Mouse (Mus musculus) thymus, postnatal 25 days (tissue): ENCODE results near the gene Wwc1.

Experiments
- DNase-seq: peaks from one replicate; pipeline ENCODE4 v3.0.0; 2022

Wwc1 gene

DNA sequence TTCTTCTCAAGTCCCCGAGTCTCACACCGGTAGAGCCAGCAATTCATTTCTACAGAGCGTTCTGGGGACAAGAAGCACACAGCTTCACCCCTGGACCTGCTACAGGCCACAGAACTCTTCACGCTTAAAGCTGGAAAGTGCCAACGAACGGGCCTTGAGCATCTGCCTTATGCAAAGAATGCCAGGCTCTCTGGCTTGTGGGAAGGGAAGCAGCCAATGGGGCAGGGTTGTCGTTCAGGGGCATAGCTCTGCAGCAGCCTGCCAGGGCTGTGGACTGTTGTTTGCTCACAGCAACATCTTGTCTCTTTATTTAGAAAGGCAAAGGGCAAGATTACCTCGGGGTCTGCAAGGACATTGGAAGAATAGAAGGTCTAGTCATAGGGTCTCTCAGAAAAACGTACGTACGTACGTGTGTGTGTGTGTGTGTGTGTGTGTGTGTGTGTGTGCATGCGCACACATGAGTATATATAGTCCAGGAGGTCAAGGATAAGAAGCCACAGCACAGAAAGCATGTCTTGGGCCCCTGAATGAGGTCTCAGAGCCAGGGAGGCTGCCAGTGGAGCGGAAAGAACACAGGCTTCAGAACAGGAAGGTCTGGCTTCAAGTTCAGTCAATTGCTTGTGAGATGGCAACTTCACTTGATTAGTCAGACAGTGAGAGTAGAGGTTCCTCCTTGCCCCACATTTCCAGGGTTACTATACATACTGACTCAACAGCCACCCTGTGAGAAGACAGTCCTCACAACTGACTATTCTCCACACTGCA lies 48.0 kb downstream of the Wwc1 start:
- DNase-seq: no peak

DNA sequence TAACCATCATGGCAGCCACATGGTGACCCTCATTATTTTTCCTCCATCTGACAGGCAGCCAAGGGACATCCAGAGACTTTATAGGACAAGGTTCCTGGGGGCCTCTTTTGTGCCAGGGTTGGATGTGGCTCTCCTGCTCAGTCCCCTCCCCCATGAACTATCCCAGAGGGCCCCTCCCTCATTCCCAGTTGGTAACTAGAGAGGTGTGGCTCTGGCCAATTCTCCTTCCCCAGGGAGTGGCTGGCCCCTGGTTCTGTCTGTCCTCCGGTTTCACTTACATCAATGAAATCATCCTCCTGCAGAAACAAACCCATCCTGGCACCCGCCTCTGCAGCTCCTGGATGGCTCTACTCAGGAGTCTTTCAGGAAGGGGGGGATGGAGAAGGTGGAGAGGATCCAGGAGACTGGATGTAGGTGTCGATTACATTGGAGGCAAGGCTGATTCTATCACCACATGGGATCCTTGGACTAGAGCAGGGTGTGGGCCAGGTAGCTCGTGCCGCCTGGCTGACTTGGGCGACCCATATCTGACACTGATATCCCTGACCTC lies 49.7 kb downstream of the Wwc1 start:
- DNase-seq: no peak

DNA sequence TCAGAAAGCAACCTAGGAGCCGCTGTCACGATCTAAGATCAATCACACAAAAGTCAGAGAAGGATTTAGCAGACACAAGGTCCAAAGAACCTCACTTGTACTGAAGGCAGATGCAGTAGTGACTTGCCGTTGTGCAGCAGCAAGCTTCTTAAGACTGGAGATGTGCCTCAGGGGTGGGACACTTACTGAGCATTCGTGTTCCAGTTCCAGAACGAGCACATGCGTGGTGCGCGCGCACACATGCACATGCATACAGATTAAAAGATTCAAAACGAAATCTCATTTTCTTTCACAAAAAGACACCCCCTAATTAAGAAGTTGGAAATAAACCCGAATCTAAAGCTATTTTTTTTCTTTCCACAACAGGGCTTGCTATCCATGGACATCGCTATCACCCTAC lies 51.9 kb downstream of the Wwc1 start:
- no peak for DNase-seq

DNA sequence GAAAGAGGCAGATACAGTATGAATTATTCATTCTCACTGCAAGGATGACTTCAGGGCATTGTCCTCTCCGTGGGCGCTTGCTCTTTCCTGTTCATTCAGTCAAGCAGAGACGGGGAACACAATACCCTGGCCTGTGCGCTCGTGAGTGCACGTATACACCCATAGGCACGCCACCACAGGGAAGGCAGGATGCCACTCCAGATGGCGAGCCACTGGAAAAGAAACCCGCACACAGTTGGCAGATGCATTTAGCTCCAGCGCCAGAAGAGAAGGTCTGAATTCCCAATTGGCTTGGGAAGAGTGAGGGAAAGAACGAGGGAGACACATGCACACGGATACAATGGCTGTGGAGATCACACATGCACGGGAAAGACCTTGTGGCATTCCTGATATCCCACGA lies 53.0 kb downstream of the Wwc1 start:
- no peak for DNase-seq

DNA sequence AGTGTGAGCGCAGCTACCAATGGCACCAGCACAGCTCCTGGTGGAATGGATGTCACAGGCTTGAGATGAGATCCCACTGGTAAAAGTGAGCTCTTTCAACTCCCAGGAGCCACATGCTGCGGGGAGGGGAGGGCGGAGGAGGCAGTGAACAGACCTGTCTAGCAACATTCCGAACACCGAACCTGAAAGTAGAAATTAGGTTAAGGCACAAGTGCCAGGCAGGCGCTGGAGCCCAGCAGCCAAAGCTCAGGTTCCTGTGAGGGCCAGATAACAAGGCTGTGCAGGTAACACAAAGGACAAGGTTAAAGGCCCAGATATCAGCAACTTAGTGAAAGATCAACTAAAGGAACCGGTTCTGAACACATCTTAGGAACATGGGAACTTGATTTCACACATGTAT lies 54.7 kb downstream of the Wwc1 start:
- no peak for DNase-seq

DNA sequence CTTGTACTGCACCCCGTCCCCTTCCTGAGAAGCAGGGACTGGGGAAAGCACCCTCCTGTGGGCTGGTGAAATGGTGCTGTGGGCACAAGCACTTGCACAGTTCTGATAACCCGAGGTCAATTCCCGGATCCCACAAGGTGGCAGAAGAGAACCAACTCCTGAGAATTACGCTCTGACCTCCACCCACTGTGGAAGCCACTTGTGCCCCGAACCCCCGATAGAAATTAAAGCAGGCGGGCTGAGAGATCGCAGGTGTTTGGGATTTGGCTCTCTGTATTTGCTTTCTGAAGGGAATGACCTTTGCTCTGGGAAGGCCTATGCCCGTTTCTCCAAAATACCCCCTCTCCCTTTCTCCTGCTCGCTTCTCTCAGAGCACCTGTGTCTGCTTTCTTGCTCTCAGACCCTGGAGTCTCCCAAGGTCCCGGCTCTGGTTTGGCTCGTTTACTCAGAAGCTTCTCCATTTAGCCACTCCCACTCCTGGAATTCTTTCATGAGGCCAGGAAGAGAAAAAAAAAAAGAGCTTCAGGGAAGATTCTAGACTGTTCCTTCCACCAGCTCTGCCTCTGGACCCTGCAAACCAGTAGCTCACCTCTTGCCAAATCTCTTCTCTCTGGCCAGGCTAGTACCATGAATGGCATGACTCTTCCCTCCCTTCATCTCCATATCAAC lies 58.0 kb downstream of the Wwc1 start:
- DNase-seq: no peak

DNA sequence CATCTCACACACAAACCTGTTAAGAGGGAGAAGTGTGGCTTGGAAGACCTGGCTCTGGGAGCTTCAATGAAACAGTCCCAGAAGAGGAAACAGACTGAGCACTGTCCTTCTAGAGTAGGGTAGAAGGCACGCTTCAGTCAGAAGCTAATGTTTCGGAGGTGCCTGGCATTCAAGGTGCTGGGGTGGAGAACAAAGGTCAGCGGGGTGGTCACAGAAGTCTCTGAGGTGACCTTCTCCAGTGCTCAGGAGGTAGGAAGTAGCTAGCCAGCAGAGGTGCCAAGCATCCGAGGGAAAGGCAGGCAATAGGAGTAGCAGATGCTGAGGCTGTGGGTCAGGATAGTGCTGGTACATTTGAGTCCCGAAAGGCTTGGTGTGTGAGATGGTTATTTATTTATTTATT lies 59.6 kb downstream of the Wwc1 start:
- DNase-seq: no peak

DNA sequence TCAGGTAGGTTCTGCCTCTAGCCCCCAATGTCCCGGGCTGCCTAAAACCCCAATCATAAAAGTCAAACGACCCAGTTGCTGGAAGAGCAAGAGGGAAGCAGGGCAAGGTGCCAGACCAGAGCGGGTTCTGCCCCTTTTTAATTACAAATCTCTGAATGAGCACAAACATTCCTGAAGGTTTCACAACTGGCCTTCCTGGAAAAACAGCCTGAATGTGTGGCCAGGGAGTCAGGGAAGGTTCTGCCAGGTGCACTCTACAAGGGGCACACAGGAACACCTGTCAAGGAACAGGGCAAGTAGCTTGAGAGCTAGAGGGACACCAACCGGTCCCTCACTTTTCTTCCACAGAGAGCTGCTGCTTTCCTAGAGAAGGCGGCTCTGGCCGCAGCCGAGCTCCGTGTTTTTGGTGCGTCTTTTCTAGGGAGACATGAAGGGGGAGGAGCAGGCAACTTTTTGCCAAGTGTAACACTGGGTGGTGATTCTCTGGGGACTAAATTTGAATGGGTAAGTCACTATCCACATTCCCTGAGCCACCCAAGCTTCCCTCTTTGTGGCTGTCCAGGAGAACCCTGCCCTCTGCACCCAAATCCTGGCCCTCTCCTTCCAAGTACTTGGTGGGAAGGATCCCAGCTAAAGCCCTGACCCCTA lies 60.3 kb downstream of the Wwc1 start:
- DNase-seq: no peak

DNA sequence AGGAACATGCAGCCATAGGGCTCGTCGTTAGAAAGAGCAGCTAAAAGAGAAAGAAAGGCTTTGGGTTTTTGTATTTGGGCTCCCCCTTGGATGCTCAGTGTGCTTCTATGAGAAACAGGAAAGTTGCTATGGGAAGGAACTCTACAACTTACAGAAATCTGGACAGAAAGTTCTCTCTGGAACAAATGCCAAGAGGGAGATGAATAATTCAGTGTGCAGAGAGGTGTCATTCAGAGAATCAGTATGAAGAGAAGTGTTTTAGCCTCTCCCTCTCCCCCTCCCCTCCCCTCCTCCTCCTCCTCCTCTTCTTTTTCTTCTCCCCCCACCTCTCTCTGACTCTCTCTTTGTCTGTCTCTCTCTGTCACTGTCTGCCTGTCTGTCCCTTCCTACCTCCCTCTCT lies 60.9 kb downstream of the Wwc1 start:
- DNase-seq: no peak

DNA sequence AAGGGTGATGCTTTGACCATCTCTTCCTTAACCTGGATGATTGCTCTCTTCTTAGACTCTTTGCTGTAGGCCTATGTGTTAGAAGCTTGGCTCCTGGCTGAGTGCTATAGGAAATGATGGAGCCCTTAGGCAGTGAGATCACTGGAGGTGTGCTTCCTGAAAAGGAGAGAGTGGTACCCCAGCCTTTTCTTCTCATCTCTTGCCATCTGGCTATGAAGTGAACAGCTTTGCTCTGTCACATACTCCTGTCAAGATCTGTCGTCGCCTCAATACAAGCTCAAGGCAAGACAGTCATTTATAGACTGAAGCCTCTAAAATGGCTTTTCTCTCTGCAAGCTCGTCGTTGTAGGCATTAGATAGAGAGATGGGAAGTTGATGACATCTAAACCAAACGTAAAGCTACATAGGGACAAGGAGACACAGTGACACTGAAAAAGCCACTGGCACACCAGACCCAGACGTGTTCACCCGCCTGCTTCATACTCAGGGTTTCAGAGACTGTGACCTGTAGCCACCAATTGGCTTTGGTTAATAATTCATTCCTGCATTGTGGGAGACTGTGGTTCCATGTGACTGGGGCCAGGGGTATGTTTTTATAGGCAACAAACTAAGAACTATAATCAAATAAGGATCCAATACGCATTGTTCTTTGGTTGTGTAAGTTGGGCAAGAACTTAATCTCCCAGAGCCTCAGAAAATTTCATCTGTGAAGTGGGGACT lies 63.7 kb downstream of the Wwc1 start:
- DNase-seq: no peak

DNA sequence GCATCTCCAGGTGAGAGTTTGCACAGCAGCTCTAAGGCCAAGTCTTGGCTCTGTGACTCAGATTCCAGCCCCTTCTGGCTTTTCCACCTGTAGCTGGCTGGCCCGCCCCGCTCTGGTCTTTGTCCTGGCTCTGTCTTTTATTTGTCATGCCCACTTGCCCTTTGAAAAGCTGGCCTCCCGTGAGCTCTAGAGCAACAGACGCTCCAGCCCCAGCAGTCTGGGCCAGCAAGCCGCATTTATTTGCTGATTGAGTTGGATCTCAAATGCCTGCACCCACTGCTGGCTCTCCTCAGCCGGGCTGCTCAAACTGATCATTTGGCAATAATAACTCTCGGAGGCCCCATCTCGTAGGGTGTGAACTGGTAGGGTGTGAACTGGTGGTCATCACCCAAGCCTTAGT lies 64.8 kb downstream of the Wwc1 start:
- DNase-seq: no peak

DNA sequence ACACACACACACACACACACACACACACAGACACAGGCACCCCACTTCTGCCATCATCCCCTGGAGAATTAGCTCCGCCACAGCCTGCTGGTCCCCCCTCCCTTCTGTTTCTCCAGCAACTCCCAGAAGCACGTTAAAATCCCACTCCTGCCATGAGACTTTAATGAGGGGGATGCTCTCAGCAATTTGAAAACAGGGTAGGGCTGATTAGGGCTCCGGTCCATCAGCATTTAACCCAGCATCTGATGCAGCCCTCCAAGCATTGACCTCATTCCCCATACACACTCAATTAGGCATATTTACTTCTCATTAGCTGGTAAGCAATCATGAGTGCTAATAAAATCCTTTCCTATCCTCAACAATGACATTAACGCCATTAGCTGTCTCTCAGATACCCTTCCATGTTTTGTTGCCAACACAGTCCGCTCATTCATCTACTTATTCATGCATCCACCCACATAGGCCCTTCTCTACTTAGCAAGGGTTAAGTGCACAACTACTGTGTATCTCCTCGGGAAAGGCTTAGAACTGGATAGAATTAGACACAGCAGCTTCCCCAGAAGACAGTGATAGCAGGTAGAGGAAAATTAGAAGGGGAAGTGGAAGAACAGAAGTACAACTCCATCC lies 66.8 kb downstream of the Wwc1 start:
- no peak for DNase-seq

DNA sequence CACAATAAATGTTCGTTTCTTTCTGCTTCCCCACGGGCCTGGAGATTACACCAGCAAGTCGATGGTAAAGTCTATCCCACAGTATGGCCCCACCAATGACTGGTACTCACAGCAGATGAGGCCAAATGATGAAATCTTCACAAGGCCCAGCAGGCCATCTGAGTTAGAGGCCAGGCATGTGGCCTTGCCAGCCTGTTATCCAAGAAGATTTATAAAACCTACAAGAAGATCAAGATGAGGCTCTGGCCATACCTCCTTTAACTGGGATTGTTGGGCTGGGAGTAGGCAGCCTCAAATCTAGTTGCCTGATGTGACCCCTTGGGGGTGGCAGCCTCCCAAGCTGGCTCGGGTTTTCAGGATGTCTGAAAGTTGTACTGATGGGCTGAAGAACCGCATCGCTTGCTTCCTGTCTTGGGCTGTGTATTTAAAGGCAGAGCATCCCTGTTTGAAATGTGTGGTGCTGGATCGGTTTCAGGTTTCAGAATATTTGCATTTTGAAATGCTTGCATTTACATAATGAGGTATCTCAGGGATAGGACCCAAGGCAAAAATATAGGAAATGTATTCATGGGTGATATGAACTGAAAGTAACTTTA lies 75.3 kb downstream of the Wwc1 start:
- no peak for DNase-seq

DNA sequence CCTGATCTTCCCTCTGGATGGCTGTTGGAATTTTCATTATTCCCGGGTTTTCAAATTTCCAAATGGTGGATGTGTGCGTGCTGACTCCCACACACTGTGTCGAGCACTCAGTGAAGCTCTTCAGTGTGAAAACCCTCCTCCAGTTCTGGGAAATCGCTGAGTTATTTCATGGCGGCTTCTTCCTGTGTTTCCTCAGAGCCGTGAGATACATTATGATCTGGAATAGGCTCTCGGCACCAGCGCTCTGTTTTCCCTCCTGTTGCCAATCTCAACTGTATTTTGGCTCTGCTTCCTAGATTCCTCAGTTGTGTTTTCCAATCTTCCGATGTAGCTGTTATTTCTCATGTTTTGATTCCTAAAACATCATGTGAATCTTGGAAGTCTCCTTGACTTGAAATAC lies 77.2 kb downstream of the Wwc1 start:
- no peak for DNase-seq

DNA sequence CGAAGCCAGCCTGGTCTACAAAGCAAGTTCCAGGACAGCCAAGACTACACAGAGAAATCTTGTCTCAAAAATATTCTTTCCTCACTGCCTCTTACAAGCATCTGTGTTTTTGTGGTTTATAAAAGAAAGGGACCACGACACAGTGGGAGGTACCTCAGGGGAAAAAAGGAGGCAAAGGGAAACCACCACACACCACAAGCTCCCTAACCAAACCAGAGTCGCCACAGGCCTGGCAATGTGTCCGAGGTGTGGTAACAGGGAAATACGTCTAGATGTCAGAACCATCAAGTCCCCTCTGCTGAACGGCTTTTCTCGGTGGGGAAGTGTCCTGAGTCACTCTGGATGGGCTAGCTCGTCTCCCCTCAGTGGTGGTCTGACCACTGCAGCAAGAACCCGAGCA lies 80.4 kb downstream of the Wwc1 start:
- no peak for DNase-seq

DNA sequence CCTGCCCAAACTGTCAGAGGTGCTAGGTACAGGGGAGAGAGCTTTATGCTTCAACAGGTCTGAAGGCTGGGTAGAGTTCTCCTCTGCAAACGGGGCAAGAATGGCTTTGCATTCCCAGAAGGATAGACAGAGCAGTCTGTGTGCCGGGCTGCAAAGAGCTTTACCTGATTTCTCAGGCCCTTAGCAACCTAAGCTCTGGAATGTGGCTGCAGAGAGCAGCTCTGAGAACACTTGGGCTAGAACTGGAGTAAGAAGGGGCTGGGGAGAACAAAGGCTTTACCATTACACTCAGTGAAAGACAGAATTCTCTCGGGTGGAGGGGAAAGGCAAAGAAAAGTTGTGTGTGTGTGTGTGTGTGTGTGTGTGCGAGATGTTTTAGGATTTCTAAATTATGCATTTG lies 86.9 kb downstream of the Wwc1 start:
- no peak for DNase-seq

DNA sequence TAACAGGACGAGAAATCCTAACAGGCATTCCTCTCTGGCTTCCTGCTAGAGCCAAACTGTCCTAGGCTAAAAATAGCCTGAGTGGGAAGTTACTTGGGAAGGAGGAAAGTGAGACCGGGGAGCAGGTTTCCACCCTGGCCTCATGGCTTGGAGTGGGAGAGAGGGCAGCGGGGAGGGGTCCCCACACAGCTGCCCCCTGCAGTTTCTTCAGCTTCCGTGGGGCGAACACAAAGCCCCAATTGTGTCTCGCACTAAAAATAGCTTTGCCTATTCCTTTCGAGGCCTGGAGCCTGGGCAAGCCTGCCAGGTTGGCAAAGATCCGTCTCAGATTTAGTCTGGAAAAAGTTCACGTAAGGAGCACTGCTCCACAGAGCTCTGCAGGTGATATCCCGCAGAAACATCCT lies 87.3 kb downstream of the Wwc1 start:
- DNase-seq: no peak

DNA sequence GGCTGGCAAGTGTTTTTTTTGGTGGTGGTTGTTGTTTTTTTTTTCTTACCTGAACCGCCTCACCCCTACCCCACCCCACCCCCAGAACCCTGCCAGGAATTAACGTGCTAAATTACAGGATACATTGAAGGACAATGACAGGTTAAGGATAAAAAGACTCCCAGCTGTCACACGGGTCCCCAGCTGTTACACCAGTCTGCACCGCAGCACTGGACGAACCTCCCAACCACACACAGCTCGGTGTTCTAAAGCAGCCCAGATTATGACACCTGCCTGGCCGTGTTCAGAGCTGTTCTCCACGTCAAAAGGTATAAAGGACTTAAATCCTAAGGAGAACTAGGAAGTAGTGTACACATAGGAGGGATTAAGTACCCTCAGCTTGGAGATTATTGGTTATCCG lies 88.0 kb downstream of the Wwc1 start:
- no peak for DNase-seq

DNA sequence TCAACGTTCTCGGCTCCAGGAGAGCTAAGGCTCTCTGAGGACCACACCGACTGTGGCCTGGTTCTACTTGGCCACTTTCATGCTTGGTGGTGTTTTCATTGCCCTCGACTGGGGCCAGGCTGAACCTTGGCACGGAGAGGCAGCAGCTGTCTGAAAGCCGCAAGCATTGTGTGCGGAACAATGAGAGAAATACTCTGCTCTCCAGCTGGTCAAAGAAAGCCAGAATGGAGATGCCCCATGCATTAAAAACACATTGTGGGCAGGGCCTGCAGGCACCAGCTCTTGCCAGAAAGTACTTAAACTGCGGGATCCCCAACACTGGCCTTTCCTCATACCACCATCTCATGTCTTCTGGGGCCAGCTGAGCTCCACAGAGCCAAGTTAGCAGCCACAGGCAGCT lies 91.5 kb downstream of the Wwc1 start:
- DNase-seq: no peak

DNA sequence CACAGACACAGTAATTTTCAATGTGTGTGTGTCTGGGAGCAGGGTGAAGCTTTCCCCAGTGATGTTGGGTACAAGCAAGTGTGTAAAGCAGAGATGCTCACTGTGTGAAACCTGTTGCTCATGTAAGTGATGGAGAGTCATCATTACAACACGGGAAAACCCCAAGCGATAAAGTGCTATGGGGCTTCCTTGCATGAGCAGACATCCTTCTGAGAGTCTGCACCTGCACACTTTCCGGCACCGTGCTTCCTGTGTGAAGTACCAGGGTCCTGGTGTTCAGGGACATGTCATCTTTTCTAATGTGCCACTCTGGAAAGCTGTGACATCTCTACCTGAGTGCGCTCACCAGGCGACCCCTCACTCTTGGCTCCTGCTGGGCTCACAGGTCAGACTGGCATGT lies 97.5 kb downstream of the Wwc1 start:
- DNase-seq: no peak

DNA sequence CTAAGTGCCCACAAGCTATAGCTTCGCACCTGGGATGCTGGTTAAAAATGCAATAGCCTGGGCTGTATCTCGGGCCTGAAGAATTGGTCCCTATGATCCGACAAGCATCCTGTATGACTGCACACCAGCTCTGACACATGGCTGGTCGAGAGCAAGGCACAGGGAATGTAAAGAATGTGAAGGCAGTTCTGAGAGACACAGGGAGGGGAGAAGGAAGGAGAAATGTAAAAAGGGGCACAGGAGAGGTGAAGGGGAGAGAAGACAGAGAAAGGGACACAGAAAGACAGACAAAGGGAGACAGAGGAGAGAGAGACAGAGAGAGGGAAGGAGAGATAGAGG lies 101.8 kb downstream of the Wwc1 start:
- no peak for DNase-seq

DNA sequence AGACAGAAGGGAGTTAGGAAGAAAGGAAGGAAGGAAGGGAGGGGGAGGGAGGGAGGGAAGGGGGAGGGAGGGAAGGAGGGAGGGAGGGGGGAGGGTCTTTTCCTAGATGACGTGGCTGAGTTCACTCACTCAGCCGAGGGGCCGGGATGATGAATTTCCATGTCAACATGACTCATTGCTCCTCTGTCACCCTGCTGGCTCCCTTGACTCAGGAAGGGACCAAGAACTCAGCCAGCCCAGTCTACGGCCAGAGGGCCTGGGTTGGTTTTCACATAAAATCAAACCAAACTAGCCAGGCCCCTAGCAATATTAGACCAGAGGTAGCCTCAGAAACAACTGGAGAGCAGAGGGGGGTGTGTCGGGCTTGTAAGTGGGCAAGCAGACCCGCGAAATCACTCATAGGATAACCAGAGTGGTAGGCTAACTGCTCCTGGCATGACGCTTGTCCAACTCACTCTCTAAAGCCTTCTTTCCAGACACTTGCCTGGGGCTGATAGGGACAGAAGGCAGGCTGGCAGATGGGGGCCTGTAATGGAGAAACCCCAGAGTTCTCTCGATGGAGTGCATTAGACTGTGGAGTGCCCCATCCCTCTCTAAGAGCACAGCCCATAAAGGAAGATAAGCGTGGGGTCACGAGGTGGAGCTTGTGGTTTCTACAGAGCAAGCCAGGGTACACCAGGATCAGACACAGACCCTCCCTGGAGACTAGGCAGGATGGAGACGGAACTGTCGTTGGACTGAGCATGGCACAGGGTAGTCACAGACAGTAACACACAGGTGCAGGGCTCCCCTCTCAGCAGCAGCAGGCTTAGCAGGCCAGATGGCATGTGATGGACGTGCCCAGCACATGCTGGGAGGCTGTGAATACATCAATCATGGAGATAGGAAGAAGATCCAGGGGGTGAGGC lies 102.4 kb downstream of the Wwc1 start:
- DNase-seq: no peak
